Mouse (Mus musculus): Measurements from ENCODE around the gene Hmx1. TPM values are rescaled to one million over a fixed set of nuclear protein-coding genes. Genes with fewer than 3 reads are reported as not detected.

Gene Hmx1
- total and polyA plus RNA-seq, 3 experiments = not detected

GRCm38 (mm10) chr5:35387834-35388490 is 946 bp upstream of the Hmx1 start:
- Histone ChIP-seq H3K27ac (ENCODE audit: control insufficient read depth, low read depth, low read length) (no peak overlapping the region), H3K79me2 (ENCODE audit: control insufficient read depth, insufficient read depth, low read length, poor library complexity) (no peaks in the 10 kb centered on the region), H3K36me3 (ENCODE audit: control insufficient read depth in 1 of 2, insufficient read depth in 2 of 2, low read length in 2 of 2) (no peaks in the 10 kb centered on the region), H3K27me3 (ENCODE audit: control insufficient read depth in 1 of 2, insufficient read depth in 2 of 2, low read length in 2 of 2) (no peaks in the 10 kb centered on the region), H3K9me3 (replicated peaks; ENCODE audit: insufficient read depth, low read length) (no peaks in the 10 kb centered on the region), H3K4me3 (ENCODE audit: control insufficient read depth in 1 of 2, insufficient read depth in 1 of 2, low read depth in 2 of 2, low read length in 2 of 2) (no peak overlapping the region), H3K4me1 (ENCODE audit: control insufficient read depth in 1 of 2, insufficient read depth in 2 of 2, low read length in 2 of 2) (no peaks in the 10 kb centered on the region), H3K9ac (ENCODE audit: control insufficient read depth, low read depth, low read length, poor library complexity, severe bottlenecking) (no peak overlapping the region)
- no peak for DNase-seq (ENCODE audit: low read depth, low spot score)
- TF ChIP-seq TCF12 (IDR thresholded peaks at IDR 0.05; ENCODE audit: low read depth, low read length) (no peak), SIN3A (IDR thresholded peaks at IDR 0.05; ENCODE audit: low read length) (no peak), CHD1 (IDR thresholded peaks at IDR 0.05; ENCODE audit: low read depth, low read length) (no peak), NRF1 (IDR thresholded peaks at IDR 0.05; ENCODE audit: insufficient read depth, low read depth, low read length, poor library complexity, severe bottlenecking) (no peak), UBTF (IDR thresholded peaks at IDR 0.05; ENCODE audit: borderline replicate concordance, insufficient read depth, low read depth, low read length) (no peak), KAT2A (conservative IDR thresholded peaks at IDR 0.05; ENCODE audit: low read depth, low read length) (no peak), ZKSCAN1 (IDR thresholded peaks at IDR 0.05; ENCODE audit: low read depth, low read length) (no peak), POLR2AphosphoS2 (IDR thresholded peaks at IDR 0.05; ENCODE audit: low read length) (no peak), NELFE (IDR thresholded peaks at IDR 0.05; ENCODE audit: low read depth, low read length) (no peak), MAZ (IDR thresholded peaks at IDR 0.05; ENCODE audit: low read depth, low read length) (no peak), RCOR1 (IDR thresholded peaks at IDR 0.05; ENCODE audit: low read depth, low read length) (no peak), MAX (IDR thresholded peaks at IDR 0.05; ENCODE audit: low read length) (no peak)

DNA sequence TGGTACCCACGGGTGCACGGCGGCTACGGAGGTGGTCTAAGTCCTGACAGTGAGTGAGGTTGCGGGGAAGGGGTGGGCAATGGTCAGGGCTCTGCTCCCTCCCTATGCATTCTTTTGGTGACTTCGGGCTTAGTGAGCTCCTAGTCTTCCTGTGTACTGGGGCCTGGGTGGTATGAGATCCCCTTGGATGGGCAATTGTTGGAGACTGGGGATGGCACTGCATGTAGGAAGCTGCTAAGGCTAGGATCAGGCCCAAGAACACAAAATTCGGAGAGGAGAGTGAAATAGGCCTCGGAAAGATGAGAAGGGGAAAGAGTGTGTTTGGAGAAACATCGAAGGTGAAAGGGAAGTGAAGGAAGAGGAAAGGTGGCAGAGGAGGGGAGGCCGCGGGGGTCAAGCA is 533 bp downstream of the Hmx1 start:
- no peak overlapping the region for H3K9ac ChIP-seq (ENCODE audit: control insufficient read depth, low read depth, low read length, poor library complexity, severe bottlenecking)
- no peaks in the 10 kb centered on the region for H3K9me3 ChIP-seq (replicated peaks; ENCODE audit: insufficient read depth, low read length)
- no peak overlapping the region for H3K4me3 ChIP-seq (ENCODE audit: control insufficient read depth in 1 of 2, insufficient read depth in 1 of 2, low read depth in 2 of 2, low read length in 2 of 2)
- no peak for DNase-seq (ENCODE audit: low read depth, low spot score)
- no peaks in the 10 kb centered on the region for H3K36me3 ChIP-seq (ENCODE audit: control insufficient read depth in 1 of 2, insufficient read depth in 2 of 2, low read length in 2 of 2)
- H3K27me3 ChIP-seq (ENCODE audit: control insufficient read depth in 1 of 2, insufficient read depth in 2 of 2, low read length in 2 of 2) = no peaks in the 10 kb centered on the region
- no peaks in the 10 kb centered on the region for H3K79me2 ChIP-seq (ENCODE audit: control insufficient read depth, insufficient read depth, low read length, poor library complexity)
- H3K27ac ChIP-seq (ENCODE audit: control insufficient read depth, low read depth, low read length) = no peak overlapping the region
- TF ChIP-seq EP300 (IDR thresholded peaks at IDR 0.05; ENCODE audit: low read depth in 1 of 2, low read length in 2 of 2) = no peak
- TF ChIP-seq TBP (IDR thresholded peaks at IDR 0.05; ENCODE audit: low read depth, low read length) = no peak
- TF ChIP-seq POLR2A (IDR thresholded peaks at IDR 0.05; ENCODE audit: control insufficient read depth in 1 of 2, insufficient read depth in 1 of 2, low read depth in 1 of 2, low read length in 2 of 2, poor library complexity in 1 of 2) = no peak
- no peak for TF ChIP-seq KAT2A (conservative IDR thresholded peaks at IDR 0.05; ENCODE audit: low read depth, low read length)
- TF ChIP-seq ETS1 (IDR thresholded peaks at IDR 0.05; ENCODE audit: low read depth, low read length) = no peak
- no peak for TF ChIP-seq POLR2AphosphoS5 (IDR thresholded peaks at IDR 0.05; ENCODE audit: borderline replicate concordance, low read depth, low read length)
- no peak for TF ChIP-seq RAD21 (IDR thresholded peaks at IDR 0.05; ENCODE audit: low read depth, low read length)
- H3K4me1 ChIP-seq (ENCODE audit: control insufficient read depth in 1 of 2, insufficient read depth in 2 of 2, low read length in 2 of 2) = no peaks in the 10 kb centered on the region

All from MEL (cell line).